Mouse (Mus musculus) heart, postnatal 10 days (tissue): ENCODE measurements around the gene Dus3l. TPM values are rescaled to one million over a fixed set of nuclear protein-coding genes. Genes with fewer than 3 reads are reported as not detected.
A peak's percentile ranks its signal among the peaks of the same experiment; 100 is the strongest.

ENCODE experiments used
- DNase-seq, 2 experiments: peaks; one replicate each; pipeline ENCODE4 v3.0.0; 2021
- intact Hi-C: fragments of 180-260 bp; cut with DNase I; formaldehyde crosslinking; loops from one replicate; pipeline ENCODE4 v1.15.1; 2025
- total RNA-seq, 2 experiments: library from RNA; stranded (reverse); gene quantifications; 2 replicates each; pipeline ENCODE4 v1.2.3; 2021

Dus3l gene
- 10 to 100 TPM; 21.0 to 23.0 TPM for total RNA-seq

GRCm38 (mm10) chr17:56764474-56765354 is at the start of gene Dus3l:
Gene Dus3l, plus strand, starts transcription at chr17:56764757.
- peak; percentile 92 to 93 for DNase-seq
- intact Hi-C loops: loop anchor here (5.0 kb wide), 1 partner anchor 152 kb away; the partner anchor contains the start of gene Rpl36

DNA sequence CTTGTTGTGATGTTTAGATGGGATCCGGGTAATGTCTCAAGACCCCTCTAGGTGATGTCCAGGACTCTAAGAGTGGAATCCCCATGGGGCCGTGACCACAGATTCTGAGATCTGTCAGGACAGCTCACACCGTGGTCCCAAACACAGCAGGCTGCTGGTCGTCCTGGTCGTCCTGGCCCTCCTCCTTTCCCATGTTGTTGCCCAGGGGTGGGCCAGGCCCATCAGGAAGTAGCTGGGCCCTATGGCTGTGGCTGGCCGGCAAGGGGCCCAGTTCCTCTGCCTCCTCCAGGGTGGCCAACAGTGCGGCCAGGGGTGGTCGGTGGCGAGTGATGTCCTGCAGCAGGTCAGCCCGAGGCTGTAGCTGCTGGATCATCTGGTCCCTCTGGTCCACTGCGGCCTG is 49.2 kb upstream of the Dus3l start:
- intact Hi-C loops: no loop called here
- no peak for DNase-seq

GRCm38 (mm10) chr17:56715914-56716654 is 48.5 kb upstream of the Dus3l start:
- intact Hi-C loops: no loop called here
- peak in 1 of 2 experiments; percentile 26 for DNase-seq

GRCm38 (mm10) chr17:56716655-56717362 is 47.7 kb upstream of the Dus3l start:
- DNase-seq: peak; percentile 98
- intact Hi-C loops: no loop called here

DNA sequence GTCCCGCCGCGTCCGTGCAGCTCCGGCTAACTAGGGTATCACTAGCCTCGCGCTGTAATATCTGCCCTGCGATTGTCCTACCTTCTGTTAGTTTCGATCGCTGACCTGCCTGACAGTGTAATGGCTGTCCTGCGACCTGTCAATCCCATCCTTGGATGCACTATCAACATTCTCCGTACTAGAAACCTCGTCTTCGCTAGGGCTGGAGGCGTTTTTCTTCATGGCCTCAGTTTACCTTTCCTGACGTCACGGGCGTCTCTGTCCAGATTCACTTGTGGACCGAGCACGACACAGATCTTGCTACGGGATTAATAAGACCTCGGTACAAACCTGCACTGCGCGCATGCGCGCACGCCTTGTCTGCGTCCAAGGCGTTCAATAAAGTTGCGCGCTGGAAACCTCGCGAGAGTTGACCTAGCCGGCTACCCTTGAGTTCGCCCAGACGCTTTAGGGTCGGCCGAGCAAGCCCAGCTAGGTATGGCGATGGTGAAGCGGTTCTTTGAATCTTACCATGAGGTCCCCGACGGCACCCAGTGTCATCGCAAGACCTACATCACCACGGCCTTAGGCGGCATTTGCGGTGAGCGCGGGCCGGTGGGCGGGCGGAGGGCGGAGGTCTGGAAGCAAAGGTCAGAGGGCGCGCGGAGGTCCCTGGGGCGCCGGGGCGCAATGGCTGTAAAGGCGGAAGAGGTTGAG is 47.0 kb upstream of the Dus3l start, which contains the start of the genes Ndufa11 and Vmac:
Ndufa11 (plus strand) TSS at position 405 of the 696 bp plus-strand sequence.
Vmac (minus strand) TSS at position 660 of the 696 bp plus-strand sequence.
- peak; percentile 97 for DNase-seq
- intact Hi-C loops: loop anchor here (2.0 kb wide), 1 partner anchor 41 kb away; no protein-coding TSS in a partner anchor

- DNase-seq: no peak
- intact Hi-C loops: no loop called here
Measured at GRCm38 (mm10) chr17:56722441-56722840, 42.1 kb upstream of the Dus3l start.

DNA sequence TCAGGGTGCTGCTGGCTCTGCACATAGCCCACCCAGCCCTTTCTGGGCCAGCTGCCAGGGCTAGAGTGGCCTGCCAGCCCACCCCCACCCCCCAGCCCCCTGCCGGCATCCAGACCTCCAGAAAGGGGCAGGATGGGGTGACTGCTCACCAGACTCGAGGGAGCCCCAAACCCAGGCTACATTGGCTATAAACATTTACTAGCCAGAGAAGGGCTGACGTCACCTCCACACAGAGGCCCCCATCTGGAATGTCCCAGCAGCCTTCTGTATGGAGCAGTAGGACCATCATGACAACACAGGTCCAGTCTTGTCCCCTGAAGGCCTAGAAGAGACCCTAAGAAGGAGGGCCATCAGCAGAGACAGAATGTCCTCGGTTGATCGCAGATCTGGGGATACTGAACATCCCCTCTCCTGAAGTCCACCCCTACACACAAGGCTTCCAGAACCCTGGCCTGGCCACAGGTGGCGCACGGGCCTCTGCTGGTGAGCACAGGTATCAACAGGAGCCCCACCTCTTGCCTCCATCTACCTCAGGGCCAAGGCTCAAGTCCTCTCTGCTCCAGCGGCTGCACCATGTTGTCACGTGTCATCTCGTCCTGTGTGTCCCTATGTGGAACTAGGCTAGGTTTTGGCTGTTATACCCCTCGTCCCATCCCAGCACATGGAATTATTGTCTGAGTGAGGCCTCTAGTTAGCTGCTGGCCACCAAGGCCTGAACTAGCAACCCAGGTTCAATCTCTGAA is 41.0 kb upstream of the Dus3l start:
- intact Hi-C loops: no loop called here
- no peak for DNase-seq

DNA sequence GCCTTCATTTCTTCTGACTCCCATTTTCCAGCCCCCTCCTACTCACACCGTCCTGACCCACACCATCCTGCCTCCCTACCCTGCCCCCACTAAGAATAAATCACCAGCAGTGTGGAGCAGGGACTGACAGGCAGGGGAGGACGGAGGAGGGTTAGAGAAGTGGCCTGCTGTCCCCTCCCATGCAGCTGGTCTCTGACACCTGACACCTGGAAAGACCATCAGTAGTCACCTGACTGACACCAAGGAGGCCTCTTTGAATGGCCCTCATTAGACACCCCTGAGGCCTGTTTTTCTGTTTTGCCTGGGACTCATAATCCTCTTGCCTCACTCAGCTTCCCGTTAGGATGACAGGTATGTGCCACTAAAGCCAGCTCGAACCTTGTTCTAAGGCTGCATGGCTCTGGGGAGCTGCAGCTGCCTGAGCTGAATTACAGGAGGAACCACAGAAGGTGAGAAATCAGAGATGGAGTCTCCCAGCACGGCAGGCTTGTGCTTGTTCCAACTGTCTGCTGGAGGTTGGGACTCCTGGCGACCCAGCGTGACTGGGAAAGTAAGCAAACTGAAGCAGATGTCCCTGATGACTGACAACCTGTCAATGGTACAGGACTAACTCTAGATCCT is 37.4 kb upstream of the Dus3l start:
- intact Hi-C loops: no loop called here
- no peak for DNase-seq

- intact Hi-C loops: no loop called here
- no peak for DNase-seq
Measured at GRCm38 (mm10) chr17:56727659-56728058, 36.9 kb upstream of the Dus3l start.

DNA sequence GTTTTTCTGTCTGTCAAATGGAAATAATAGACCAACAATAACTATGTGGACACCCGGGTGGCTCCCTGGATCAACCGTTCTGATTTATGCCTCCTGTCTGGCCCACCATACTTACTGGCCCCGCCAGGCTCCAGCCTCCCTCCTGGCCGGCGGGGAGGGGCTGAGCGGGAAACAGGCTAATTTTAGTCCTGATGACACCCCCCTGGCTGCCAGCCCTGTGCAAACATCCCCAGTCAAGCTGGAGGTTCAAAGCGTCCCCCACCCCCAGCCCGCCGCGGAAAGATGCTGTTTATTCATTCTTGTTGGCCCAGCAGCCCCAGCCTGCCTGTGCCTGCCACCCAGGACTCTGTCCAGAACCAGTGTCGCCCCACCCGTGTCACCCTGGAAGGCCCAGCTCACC is 36.4 kb upstream of the Dus3l start:
- intact Hi-C loops: no loop called here
- DNase-seq: peak; percentile 60 to 64

DNA sequence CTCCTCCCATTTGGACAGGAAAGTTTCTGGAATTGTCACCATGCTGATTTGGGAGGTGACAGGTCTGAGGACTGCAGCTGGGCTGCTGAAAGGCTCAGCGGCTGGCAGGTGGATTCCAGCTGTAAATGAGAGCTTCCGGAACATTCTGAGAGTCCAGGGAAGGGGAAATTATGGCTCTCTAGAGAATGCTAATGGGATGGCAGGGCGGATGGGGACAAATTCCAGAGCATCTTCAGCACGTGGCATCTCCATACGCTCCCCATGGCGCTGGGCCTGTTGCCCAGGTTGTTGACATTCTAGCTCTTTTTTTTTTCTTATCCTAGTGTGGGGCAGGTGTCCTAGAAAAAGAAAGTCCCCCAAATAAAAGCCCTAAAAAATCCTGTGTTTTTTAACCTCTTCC is 35.4 kb upstream of the Dus3l start:
- peak; percentile 20 to 45 for DNase-seq
- intact Hi-C loops: no loop called here

DNA sequence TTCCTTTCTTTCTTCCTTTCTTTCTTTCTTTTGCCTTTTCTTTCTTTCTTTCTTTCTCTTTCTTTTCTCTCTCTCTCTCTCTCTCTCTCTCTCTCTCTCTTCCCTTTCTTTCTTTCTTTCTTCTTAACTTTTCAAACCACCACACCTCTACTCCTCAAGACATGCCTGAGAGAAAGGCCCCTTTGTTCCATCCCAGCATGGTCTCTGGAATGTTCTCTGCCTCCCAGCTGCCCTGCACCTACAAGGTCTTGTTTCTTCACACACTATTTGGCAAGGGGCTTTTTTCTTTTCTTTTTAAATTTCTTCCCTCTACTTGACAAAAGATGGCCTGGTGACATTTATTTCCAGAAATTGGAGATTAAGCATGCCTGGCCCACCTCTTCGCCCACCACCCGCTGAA is 34.9 kb upstream of the Dus3l start:
- intact Hi-C loops: no loop called here

DNA sequence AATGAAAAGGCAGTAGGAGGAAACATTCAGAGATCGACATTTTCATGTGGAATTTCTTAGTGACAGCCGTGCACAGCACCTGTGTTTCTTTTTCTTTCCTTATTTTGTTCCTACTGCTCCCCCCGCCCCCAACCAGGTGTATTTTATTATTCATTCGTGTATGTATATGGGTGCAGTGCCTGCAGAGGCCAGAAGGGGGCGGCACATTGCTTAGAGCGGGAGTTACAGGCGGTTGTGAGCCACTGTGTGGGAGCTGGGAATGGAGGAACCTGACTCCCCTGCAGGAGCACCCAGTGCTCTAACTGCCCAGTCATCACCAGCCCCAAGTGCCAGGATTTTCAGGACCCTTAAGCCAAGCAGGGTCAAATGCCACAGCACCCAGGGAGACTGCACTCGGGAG is 28.0 kb upstream of the Dus3l start:
- no peak for DNase-seq
- intact Hi-C loops: no loop called here

More for the DNA sequence above, 34.9 kb upstream of the Dus3l start:
- no peak for DNase-seq

- no peak for DNase-seq
- intact Hi-C loops: no loop called here
Measured at GRCm38 (mm10) chr17:56738221-56738620, 26.3 kb upstream of the Dus3l start.

GRCm38 (mm10) chr17:56740118-56740787 is 24.3 kb upstream of the Dus3l start:
- intact Hi-C loops: no loop called here
- peak; percentile 77 to 82 for DNase-seq

DNA sequence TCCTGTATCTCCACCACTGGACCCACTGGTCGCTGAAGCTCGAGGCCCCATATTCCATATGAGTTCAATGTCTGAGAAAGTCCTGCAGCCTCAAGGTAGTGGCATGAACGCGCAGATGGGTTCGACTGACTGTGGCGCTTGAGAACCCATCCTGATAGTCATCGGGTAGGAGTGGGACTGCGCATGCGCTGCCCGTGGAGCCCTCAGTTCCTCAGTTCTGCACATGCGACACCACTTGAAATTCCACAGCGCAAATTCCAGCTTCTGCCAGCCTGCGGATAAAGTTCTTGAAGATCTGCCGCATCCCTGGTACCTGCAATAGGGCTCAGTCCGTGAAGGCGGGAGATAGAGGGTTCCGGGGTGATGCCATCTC is 23.8 kb upstream of the Dus3l start:
- no peak for DNase-seq

GRCm38 (mm10) chr17:56744173-56744572 is 20.4 kb upstream of the Dus3l start:
- intact Hi-C loops: no loop called here
- no peak for DNase-seq

More for the DNA sequence above, 23.8 kb upstream of the Dus3l start:
- intact Hi-C loops: no loop called here

- intact Hi-C loops: no loop called here
- DNase-seq: peak; percentile 35 to 53
Measured at GRCm38 (mm10) chr17:56751404-56752072, 13.0 kb upstream of the Dus3l start.
